Mouse (Mus musculus) thymus, adult 2 months (tissue): Measurements from ENCODE around the gene Gm39566.

Experiments used
- CTCF ChIP-seq: fragments of 200-500 bp; IDR thresholded peaks from 2 replicates; pipeline ENCODE4 v1.5.1; 2012; ENCODE audit warnings: mild to moderate bottlenecking, control low read depth, low read length, moderate library complexity, borderline replicate concordance; ENCODE audit not compliant: control insufficient read depth, poor library complexity, insufficient read depth; ENCODE audit errors: extremely low read depth
- POLR2A ChIP-seq: fragments of 200-500 bp; IDR thresholded peaks from 2 replicates; pipeline ENCODE4 v1.6.1; 2012; ENCODE audit warnings: mild to moderate bottlenecking, low read length, control low read depth, moderate library complexity; ENCODE audit not compliant: control insufficient read depth, poor library complexity, insufficient read depth; ENCODE audit errors: extremely low read depth

DNA sequence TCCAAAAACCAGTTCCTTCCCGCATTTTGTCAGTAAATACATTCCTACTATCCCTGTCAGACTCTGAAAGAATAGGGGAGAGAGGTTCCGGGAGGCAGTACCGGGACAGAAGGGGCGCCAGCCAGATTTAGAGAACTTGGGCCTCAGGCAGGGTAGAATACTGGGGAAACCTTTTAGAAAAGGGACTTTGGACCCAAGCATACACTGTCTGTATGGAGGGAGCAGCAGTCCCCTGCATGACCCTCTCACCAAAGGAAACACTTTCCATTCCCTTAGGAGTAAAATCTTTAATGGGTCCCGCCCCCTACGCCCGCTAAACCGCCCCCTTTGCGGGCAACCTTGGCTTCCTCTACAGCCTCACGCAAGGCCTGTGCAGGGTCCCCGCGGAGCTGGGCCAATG lies 11.8 kb downstream of the Gm39566 start:
- no peak for TF ChIP-seq POLR2A
- TF ChIP-seq CTCF = no peak
